Mouse (Mus musculus) CH12.LX (cell line): ENCODE measurements around the gene Zfp326. TPM values are rescaled to one million over a fixed set of nuclear protein-coding genes. Genes with fewer than 3 reads are reported as not detected.

Experiments
- DNase-seq: peaks from one replicate; pipeline ENCODE4 v3.0.0-alpha.2; 2013; ENCODE audit errors: extremely low read depth
- H3K27ac ChIP-seq: 2 replicates; pipeline ENCODE4 v1.5.1; 2012; ENCODE audit warnings: low read depth, mild to moderate bottlenecking, control low read depth, moderate library complexity; ENCODE audit not compliant: insufficient read depth
- H3K27me3 ChIP-seq: replicated peaks from 2 replicates; pipeline ENCODE3; 2012; ENCODE audit warnings: inconsistent platforms
- H3K36me3 ChIP-seq, 2 experiments: replicated peaks in 1 of 2; 2 replicates each; pipeline versions ENCODE3 to v1.6.1; 2012; ENCODE audit warnings: inconsistent platforms in 1 of 2, low read length in 1 of 2, mild to moderate bottlenecking in 1 of 2, mixed read lengths in 1 of 2, moderate library complexity in 1 of 2; ENCODE audit not compliant: control insufficient read depth in 1 of 2, insufficient read depth in 1 of 2
- H3K4me1 ChIP-seq, 2 experiments: 2 replicates each; pipeline ENCODE4 v1.6.1; 2012; ENCODE audit warnings: inconsistent platforms in 1 of 2, moderate library complexity in 1 of 2; ENCODE audit not compliant: insufficient read depth in 2 of 2, control insufficient read depth in 1 of 2
- H3K4me2 ChIP-seq: 2 replicates; pipeline ENCODE4 v1.6.1; 2012; ENCODE audit warnings: low read depth, mild to moderate bottlenecking, control low read depth; ENCODE audit not compliant: poor library complexity, insufficient read depth, severe bottlenecking
- H3K4me3 ChIP-seq, 3 experiments: fragments of 150-350 bp in 1 of 3; sonication (generic) in 1 of 3; replicated peaks in 1 of 3; 2 replicates each; pipeline versions ENCODE3 to v1.5.1; 2011 to 2012; ENCODE audit warnings: low read depth in 2 of 3, low read length in 2 of 3, mild to moderate bottlenecking in 2 of 3, moderate library complexity in 2 of 3, control low read depth in 1 of 3, improper control_type of control experiment in 1 of 3, inconsistent platforms in 1 of 3, mixed read lengths in 1 of 3; ENCODE audit not compliant: poor library complexity in 1 of 3
- H3K79me2 ChIP-seq: replicated peaks from 2 replicates; pipeline ENCODE4 v1.6.1; 2012; ENCODE audit warnings: mild to moderate bottlenecking, moderate library complexity; ENCODE audit not compliant: control insufficient read depth, poor library complexity, insufficient read depth, severe bottlenecking; ENCODE audit errors: extremely low read depth
- H3K9ac ChIP-seq: 2 replicates; pipeline ENCODE4 v1.6.1; 2012; ENCODE audit warnings: low read depth, mild to moderate bottlenecking, control low read depth, moderate library complexity; ENCODE audit not compliant: insufficient read depth
- H3K9me3 ChIP-seq: replicated peaks from 2 replicates; pipeline ENCODE3; 2012; ENCODE audit warnings: low read length, inconsistent platforms, mixed read lengths
- BHLHE40 ChIP-seq: IDR thresholded peaks from 2 replicates; pipeline ENCODE4 v1.6.1; 2011; ENCODE audit warnings: mild to moderate bottlenecking, low read depth, low read length, improper control_type of control experiment
- CHD1 ChIP-seq: IDR thresholded peaks from 2 replicates; pipeline ENCODE4 v1.6.1; 2012; ENCODE audit warnings: low read depth, low read length, improper control_type of control experiment, inconsistent platforms
- CTCF ChIP-seq, 2 experiments: IDR thresholded peaks in 1 of 2; conservative IDR thresholded peaks in 1 of 2; 2 replicates each; pipeline ENCODE4 v1.5.1; 2011 to 2012; ENCODE audit warnings: low read depth in 2 of 2, low read length in 2 of 2, improper control_type of control experiment in 1 of 2, inconsistent platforms in 1 of 2, mild to moderate bottlenecking in 1 of 2, moderate library complexity in 1 of 2
- E2F4 ChIP-seq: IDR thresholded peaks from 2 replicates; pipeline ENCODE4 v1.6.1; 2011; ENCODE audit warnings: low read depth, low read length, improper control_type of control experiment; ENCODE audit not compliant: insufficient replicate concordance
- ETS1 ChIP-seq: conservative IDR thresholded peaks from 2 replicates; pipeline ENCODE4 v1.6.1; 2012; ENCODE audit warnings: low read depth, mild to moderate bottlenecking, inconsistent platforms, low read length, improper control_type of control experiment, moderate library complexity
- GABPA ChIP-seq: IDR thresholded peaks from 2 replicates; pipeline ENCODE4 v1.6.1; 2012; ENCODE audit warnings: low read depth, low read length, improper control_type of control experiment, inconsistent platforms; ENCODE audit not compliant: insufficient replicate concordance
- HCFC1 ChIP-seq: IDR thresholded peaks from 2 replicates; pipeline ENCODE4 v1.6.1; 2012; ENCODE audit warnings: low read depth, mild to moderate bottlenecking, inconsistent platforms, low read length, improper control_type of control experiment
- IRF4 ChIP-seq: IDR thresholded peaks from 2 replicates; pipeline ENCODE4 v1.6.1; 2014; ENCODE audit warnings: low read depth, mild to moderate bottlenecking, inconsistent platforms, low read length, improper control_type of control experiment
- JUN ChIP-seq: IDR thresholded peaks from 2 replicates; pipeline ENCODE4 v1.6.1; 2011; ENCODE audit warnings: low read depth, mild to moderate bottlenecking, low read length, improper control_type of control experiment, moderate library complexity; ENCODE audit not compliant: insufficient read depth
- MEF2A ChIP-seq: IDR thresholded peaks from 2 replicates; pipeline ENCODE4 v1.6.1; 2014; ENCODE audit warnings: low read depth, mild to moderate bottlenecking, inconsistent platforms, low read length, improper control_type of control experiment, borderline replicate concordance
- NELFE ChIP-seq: IDR thresholded peaks from 2 replicates; pipeline ENCODE4 v1.6.1; 2011; ENCODE audit warnings: low read depth, low read length, improper control_type of control experiment
- POLR2AphosphoS2 ChIP-seq: IDR thresholded peaks from 2 replicates; pipeline ENCODE4 v1.6.1; 2011; ENCODE audit warnings: low read depth, low read length, improper control_type of control experiment
- RAD21 ChIP-seq: IDR thresholded peaks from 2 replicates; pipeline ENCODE4 v1.6.1; 2011; ENCODE audit warnings: low read depth, mild to moderate bottlenecking, low read length, improper control_type of control experiment, moderate library complexity
- RCOR1 ChIP-seq: conservative IDR thresholded peaks from 2 replicates; pipeline ENCODE4 v1.6.1; 2012; ENCODE audit warnings: low read depth, mild to moderate bottlenecking, inconsistent platforms, low read length, improper control_type of control experiment
- SMC3 ChIP-seq: IDR thresholded peaks from 2 replicates; pipeline ENCODE4 v1.6.1; 2011; ENCODE audit warnings: low read depth, low read length, improper control_type of control experiment
- ZC3H11A ChIP-seq: IDR thresholded peaks from 2 replicates; pipeline ENCODE4 v1.6.1; 2012; ENCODE audit warnings: low read depth, mild to moderate bottlenecking, inconsistent platforms, low read length, improper control_type of control experiment
- ZKSCAN1 ChIP-seq: IDR thresholded peaks from 2 replicates; pipeline ENCODE4 v1.6.1; 2012; ENCODE audit warnings: low read depth, inconsistent platforms, low read length, improper control_type of control experiment, borderline replicate concordance
- ZNF384 ChIP-seq: IDR thresholded peaks from 2 replicates; pipeline ENCODE4 v1.6.1; 2012; ENCODE audit warnings: low read depth, low read length, improper control_type of control experiment, inconsistent platforms
- dilution Hi-C: fragments of 300-500 bp; cut with MboI; formaldehyde crosslinking; loops from 2 replicates; pipeline ENCODE4 v1.14.3; 2020; ENCODE audit warnings: low sequenced_read_pairs; ENCODE audit not compliant: extremely low pct_unique_long_range_greater_than_20kb, extremely low pct_ligation_motif_present
- in situ Hi-C: fragments of 300-500 bp; cut with MboI; formaldehyde crosslinking; loops from 3 replicates; pipeline ENCODE4 v1.14.3; 2019; ENCODE audit warnings: low sequenced_read_pairs, low pct_ligation_motif_present, low pct_unique_long_range_greater_than_20kb, mixed read lengths
- polyA plus RNA-seq: library from polyadenylated mRNA; unstranded; fragments of >175 nt; gene quantifications from 2 replicates; pipeline ENCODE4 v1.2.1, GENCODE M21; 2012; ENCODE audit warnings: low read depth; ENCODE audit not compliant: insufficient read length
- total RNA-seq, 2 experiments: library from RNA; depleted of rRNA; stranded (reverse); fragments of 300-350 nt in 1 of 2; fragments of >200 nt in 1 of 2; gene quantifications; 2 replicates each; pipeline ENCODE4 v1.2.3; 2012 to 2014

Gene Zfp326
- total and polyA plus RNA-seq, 3 experiments, result 5.3 to 21.6 (median 7.4) TPM

DNA sequence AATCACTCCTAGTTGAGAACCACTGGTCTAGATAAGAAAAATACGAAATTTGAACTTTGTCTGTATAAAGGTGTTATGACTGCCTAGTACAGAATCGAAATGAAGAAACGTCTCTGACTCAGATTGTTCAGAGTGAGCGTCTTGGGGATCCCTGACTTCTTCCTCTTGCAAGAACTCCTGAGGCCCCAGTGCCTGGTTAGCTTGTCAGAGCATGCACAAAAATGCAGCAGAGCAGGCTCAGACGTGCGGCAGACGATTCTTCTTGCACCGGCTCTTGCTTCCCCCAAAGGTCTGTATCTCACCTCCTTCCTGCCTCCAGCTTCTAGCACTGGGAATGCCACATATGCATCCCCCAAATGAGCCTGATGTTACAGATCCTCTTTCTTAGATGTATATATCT is 48.0 kb downstream of the Zfp326 start:
- no peaks in the 10 kb centered on the region for H3K9me3 ChIP-seq
- H3K4me1 ChIP-seq, result no peaks in the 10 kb centered on the region
- H3K36me3 ChIP-seq, result peaks cover 2 to 7% of the 10 kb centered on the region in 2 experiments
- DNase-seq, result no peak
- H3K27me3 ChIP-seq, result no peaks in the 10 kb centered on the region
- in situ Hi-C loops, result no loop called here
- dilution Hi-C loops, result no loop called here
- TF ChIP-seq NELFE (no peak), MEF2A (no peak), E2F4 (no peak), ZKSCAN1 (no peak), ZNF384 (no peak), IRF4 (no peak), CTCF (conservative IDR thresholded peaks at IDR 0.05 in 1 of 2, IDR thresholded peaks at IDR 0.05 in 1 of 2; ENCODE audit: low read depth in 2 of 2, low read length in 2 of 2) (no peak), SMC3 (no peak), POLR2AphosphoS2 (no peak), ETS1 (no peak), ZC3H11A (no peak), CHD1 (no peak)
- TF ChIP-seq, all 38 proteins: peak for 0
- Histone ChIP-seq H3K4me2 (no peak overlapping the region), H3K4me3 (no peak overlapping the region), H3K27ac (no peak overlapping the region), H3K79me2 (no peaks in the 10 kb centered on the region), H3K9ac (no peak overlapping the region)

DNA sequence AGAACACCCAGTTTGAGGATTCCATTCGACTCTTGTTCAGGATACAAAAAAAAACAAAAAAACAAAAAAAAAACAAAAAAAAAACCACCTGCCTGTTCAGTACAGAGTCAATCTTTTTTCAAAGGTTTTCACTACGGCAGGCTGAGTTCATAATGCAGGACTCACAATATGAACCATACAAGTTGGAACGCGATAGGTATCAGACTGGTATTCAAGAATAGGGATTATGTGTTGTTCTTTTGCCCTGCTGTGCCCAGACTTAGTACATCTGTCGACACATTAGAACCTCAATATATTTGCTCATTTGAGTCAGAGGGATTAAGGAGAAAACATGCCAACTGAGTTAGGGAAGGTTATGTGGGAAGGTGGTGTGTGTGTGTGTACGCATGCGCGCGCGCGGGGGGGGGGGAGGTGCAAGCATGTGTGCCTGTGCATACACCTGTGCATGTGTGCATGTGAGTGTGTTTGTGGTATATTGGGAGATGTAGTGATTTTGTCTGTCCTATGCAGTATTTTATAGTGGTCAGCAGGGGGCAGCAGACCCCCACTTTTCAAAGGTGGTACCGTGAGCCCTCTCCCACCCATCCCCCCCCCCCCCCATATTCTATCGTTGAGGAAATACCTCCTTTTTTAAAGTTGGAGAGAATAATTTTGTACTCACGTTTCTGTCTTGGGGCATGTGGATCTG is 49.3 kb downstream of the Zfp326 start:
- H3K4me3 ChIP-seq, result no peak overlapping the region
- H3K9ac ChIP-seq, result no peak overlapping the region
- no peak for TF ChIP-seq GABPA
- TF ChIP-seq SMC3, result peak; percentile 32
- TF ChIP-seq ZC3H11A, result no peak
- TF ChIP-seq CTCF (conservative IDR thresholded peaks at IDR 0.05 in 1 of 2, IDR thresholded peaks at IDR 0.05 in 1 of 2; ENCODE audit: low read depth in 2 of 2, low read length in 2 of 2), result peak; percentile 20 to 63; a peak in 2 of 4 replicates
- TF ChIP-seq JUN, result no peak
- peak; percentile 56 for TF ChIP-seq RAD21
- no peak for TF ChIP-seq RCOR1
- TF ChIP-seq HCFC1, result no peak
- no peak for TF ChIP-seq BHLHE40
- dilution Hi-C loops (no loop called here), in situ Hi-C loops (no loop called here)
- no peaks in the 10 kb centered on the region for H3K79me2 ChIP-seq
- H3K27ac ChIP-seq, result no peak overlapping the region
- no peaks in the 10 kb centered on the region for H3K4me1 ChIP-seq
- no peak overlapping the region for H3K4me2 ChIP-seq
- peaks cover 2 to 5% of the 10 kb centered on the region in 2 experiments for H3K36me3 ChIP-seq
- H3K9me3 ChIP-seq, result no peaks in the 10 kb centered on the region
- peak; percentile 15 for DNase-seq
- H3K27me3 ChIP-seq, result no peaks in the 10 kb centered on the region
